Mouse (Mus musculus) forebrain, embryonic 15.5 days (tissue): Measurements from ENCODE around the gene Gm20449. TPM values are rescaled to one million over a fixed set of nuclear protein-coding genes. Genes with fewer than 3 reads are reported as not detected.
"Not testable (repeated sequence)": the region's sequence is repeated elsewhere in the genome, so short reads cannot be mapped to it uniquely, and the experiment has no call there.

Source experiments
- ATAC-seq: fragments of 200-750 bp; cut with Nextera tagmentation; replicated peaks from 2 replicates; pipeline ENCODE4 v1.8.0; 2017; ENCODE audit warnings: mild to moderate bottlenecking, moderate TSS enrichment, moderate library complexity
- H3K27ac ChIP-seq: fragments of 300-500 bp; sonication (generic); replicated peaks from 2 replicates; pipeline ENCODE4 v1.5.1; 2015; ENCODE audit warnings: mild to moderate bottlenecking, inconsistent platforms
- H3K27me3 ChIP-seq: fragments of 300-500 bp; sonication (generic); 2 replicates; pipeline ENCODE4 v1.6.1; 2015; ENCODE audit warnings: inconsistent platforms
- H3K36me3 ChIP-seq: fragments of 300-500 bp; sonication (generic); 2 replicates; pipeline ENCODE4 v1.6.1; 2015; ENCODE audit warnings: mild to moderate bottlenecking, inconsistent platforms
- H3K4me1 ChIP-seq: fragments of 300-500 bp; sonication (generic); 2 replicates; pipeline ENCODE4 v1.6.1; 2015; ENCODE audit warnings: inconsistent platforms
- H3K4me2 ChIP-seq: fragments of 300-500 bp; sonication (generic); replicated peaks from 2 replicates; pipeline ENCODE4 v1.6.1; 2015; ENCODE audit warnings: mild to moderate bottlenecking, inconsistent platforms
- H3K4me3 ChIP-seq: fragments of 300-500 bp; sonication (generic); 2 replicates; pipeline ENCODE4 v1.5.1; 2015; ENCODE audit warnings: mild to moderate bottlenecking, inconsistent platforms
- H3K9ac ChIP-seq: fragments of 300-500 bp; sonication (generic); replicated peaks from 2 replicates; pipeline ENCODE4 v1.6.1; 2015; ENCODE audit warnings: mild to moderate bottlenecking, inconsistent platforms
- H3K9me3 ChIP-seq: fragments of 300-500 bp; sonication (generic); 2 replicates; pipeline ENCODE4 v1.6.1; 2016; ENCODE audit warnings: inconsistent platforms
- WGBS: fragments of 180-500 bp; shearing (Covaris S2); methylation state at CpG from one replicate; pipeline ENCODE4 v1.1.7; 2015; ENCODE audit warnings: mixed read lengths; 5-methylcytosine and 5-hydroxymethylcytosine counted together
- polyA plus RNA-seq: library from polyadenylated mRNA; unstranded; fragments of >200 nt; fragmentation: Nextera tagmentation; extraction: Ambion mirVana; gene quantifications from 2 replicates; pipeline ENCODE4 v1.2.1, GENCODE M21; 2015

Gm20449 gene
- polyA plus RNA-seq: 0.05 and 0.06 TPM in 2 replicates

DNA sequence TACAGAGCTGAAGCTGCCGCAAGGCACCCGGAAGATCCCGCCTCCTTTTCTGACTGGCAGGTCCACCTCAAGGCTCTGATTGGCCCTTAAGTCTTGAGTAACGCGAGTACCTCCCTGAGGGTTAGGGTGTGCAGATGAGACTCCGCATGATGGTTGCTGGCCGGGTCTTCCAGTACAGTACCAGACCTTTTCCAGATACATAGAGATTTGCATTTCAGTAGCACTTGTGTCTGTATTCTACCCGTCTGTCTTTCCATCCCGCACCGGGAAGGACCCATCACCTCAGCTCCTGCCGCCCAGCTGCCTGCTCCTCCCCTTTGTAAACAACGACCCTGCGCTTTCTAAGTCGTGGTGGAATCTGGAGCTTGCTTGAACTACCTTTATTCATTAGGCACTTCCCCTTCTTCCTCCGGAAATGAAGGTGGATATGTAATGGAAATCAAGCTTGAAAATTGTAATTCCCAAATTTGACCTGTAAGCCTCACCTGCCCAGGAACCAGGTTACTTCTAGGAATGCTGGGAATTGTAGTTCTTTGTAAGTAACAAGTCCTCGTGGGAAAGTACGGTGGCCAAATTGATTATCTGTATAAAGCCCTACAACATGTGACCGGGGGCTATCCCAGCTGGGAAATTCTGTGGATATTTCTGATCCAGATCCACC, at the start of gene Gm20449, which contains the start of gene AW146154:
Gm20449 (minus strand) TSS at position 29 of the 661 bp plus-strand sequence.
AW146154 (minus strand) TSS at position 502 of the 661 bp plus-strand sequence.
- peak within 1 kb of the TSS; percentile 68 for H3K27ac ChIP-seq
- H3K9ac ChIP-seq: peak within 1 kb of the TSS; percentile 52

DNA sequence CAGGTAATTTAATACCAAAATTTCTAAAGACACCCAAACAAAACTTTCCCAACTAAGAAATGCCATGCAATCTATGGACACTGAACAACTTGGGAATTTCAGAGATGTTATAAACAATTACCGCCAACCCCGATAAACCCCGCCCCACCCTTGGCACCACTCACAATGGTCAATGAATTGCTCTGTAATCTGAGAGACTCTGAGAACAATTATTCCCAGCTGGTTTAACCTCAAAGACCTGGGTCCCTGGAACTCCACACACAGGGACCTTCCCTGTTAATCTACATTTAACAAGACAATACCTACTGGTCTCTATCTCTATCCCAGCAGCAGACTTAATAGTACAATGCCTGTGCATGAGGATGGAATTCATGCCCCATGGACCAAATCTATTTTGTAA, 13.5 kb upstream of the Gm20449 start:
- Histone ChIP-seq H3K4me3 (no peak overlapping the region), H3K9ac (no peak overlapping the region), H3K9me3 (no peaks in the 10 kb centered on the region; the same call in none of the 2 replicates), H3K27me3 (no peaks in the 10 kb centered on the region), H3K27ac (no peak overlapping the region), H3K4me2 (no peak overlapping the region), H3K36me3 (no peaks in the 10 kb centered on the region), H3K4me1 (no peaks in the 10 kb centered on the region)
- WGBS: 80% methylated on average over 3 of the region's 3 CpGs
- no peak for ATAC-seq

More for the DNA sequence above, at the start of gene Gm20449, which contains the start of gene AW146154:
- Histone ChIP-seq H3K4me2 (peak within 1 kb of the TSS; percentile 70), H3K9me3 (no peaks in the 10 kb centered on the region), H3K36me3 (0 out of 2 replicates have a peak, but pooled peaks cover 4% of the 10 kb centered on the region), H3K4me1 (peaks cover 5% of the 10 kb centered on the region), H3K4me3 (peak within 1 kb of the TSS; percentile 73), H3K27me3 (no peaks in the 10 kb centered on the region)
- under 1% methylated on average over 18 of the region's 18 CpGs for WGBS
- peak; percentile 98 for ATAC-seq

DNA sequence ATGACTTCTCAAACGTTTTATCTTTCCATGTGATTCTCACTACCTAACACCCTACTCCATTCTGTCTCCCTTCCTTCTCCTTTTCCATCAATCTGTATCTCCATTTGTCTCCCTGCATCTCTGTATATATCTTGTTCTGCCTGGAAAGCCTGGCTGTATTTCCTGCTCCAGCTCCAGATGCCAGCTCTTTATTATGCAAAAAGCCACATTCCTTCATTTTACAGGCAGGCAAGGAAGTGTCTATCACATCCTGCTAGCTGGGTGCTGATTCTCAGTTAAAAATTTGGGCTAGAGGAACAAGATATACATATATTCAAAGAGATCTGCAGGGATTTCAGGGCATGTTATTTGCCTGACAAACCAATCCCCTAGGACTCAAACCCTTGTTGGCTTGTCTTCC, 13.0 kb upstream of the Gm20449 start:
- 13% methylated on average over 1 of the region's 1 CpGs for WGBS
- ATAC-seq: no peak
- Histone ChIP-seq H3K4me1 (no peaks in the 10 kb centered on the region), H3K9ac (no peak overlapping the region), H3K36me3 (no peaks in the 10 kb centered on the region), H3K27me3 (no peaks in the 10 kb centered on the region), H3K27ac (no peak overlapping the region), H3K4me3 (no peak overlapping the region), H3K4me2 (no peak overlapping the region), H3K9me3 (peaks cover 3% of the 10 kb centered on the region)

DNA sequence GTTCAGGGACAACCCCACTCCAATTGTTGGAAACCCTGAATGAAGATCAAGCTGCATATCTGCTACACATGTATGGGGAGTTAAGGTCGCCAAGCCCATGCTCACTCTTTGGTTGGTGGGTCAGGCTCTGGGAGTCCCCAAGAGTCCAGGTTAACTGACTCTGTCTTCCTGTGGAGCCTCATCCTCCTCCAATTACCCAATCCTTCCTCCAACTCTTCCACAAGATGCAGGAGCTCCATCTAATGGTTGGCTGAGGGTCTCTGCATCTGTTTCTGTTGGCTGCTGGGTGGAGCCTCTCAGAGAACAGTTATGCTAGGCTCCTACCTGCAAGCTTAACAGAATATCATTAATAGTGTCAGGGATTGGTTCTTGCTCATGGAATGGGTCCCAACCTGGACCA, 3.2 kb upstream of the Gm20449 start:
- H3K27ac ChIP-seq: no peak overlapping the region
- no peak overlapping the region for H3K9ac ChIP-seq
- 0 out of 2 replicates have a peak, but pooled peaks cover 4% of the 10 kb centered on the region for H3K9me3 ChIP-seq
- no peak for ATAC-seq
- H3K27me3 ChIP-seq: no peaks in the 10 kb centered on the region
- WGBS: 44% methylated on average over 1 of the region's 1 CpGs
- H3K36me3 ChIP-seq: no peaks in the 10 kb centered on the region
- H3K4me1 ChIP-seq: peaks cover 5% of the 10 kb centered on the region
- H3K4me3 ChIP-seq: no peak overlapping the region
- H3K4me2 ChIP-seq: no peak overlapping the region

DNA sequence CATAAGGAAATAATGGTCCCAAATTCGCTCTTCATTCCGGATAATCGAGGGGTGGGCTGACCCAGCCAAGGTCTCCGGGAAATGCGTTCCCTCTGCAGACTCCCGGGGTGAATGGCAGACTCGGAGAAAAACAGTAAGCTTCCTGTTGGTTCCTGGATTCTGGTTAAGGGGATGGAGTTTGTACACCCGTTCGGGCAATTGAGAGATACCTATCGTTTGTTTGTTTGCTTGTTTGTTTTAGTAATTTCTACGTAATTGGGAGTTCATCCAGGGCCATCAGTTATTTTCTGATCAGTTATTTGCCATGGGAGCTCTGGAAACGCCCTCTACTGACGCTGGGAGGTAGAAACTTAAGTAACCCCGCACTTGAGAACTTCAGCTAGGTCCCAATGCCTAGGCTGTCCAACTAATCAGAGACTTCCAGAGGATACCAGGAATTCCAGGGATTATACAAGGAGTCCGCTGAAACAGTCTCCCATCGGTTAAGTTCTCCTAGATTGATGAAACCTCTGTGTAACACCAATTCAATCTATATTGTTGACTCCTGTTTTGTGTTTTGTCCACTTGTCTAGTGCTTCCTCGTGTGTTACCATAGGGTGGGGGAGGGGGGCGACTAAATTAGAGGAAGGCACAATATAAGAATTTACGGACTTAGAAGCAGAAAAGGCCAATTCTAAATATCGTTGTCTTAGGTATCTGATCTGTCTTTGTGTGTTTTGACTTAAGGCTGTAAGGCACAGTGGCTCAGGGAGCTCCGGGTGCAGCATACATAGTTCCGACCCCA, 1.1 kb upstream of the Gm20449 start:
- 21% methylated on average over 22 of the region's 22 CpGs for WGBS
- Histone ChIP-seq H3K27ac (no peak overlapping the region), H3K4me1 (peaks cover 5% of the 10 kb centered on the region), H3K27me3 (no peaks in the 10 kb centered on the region), H3K9ac (peak overlapping the region; percentile 52; the same call in 1 of the 2 replicates), H3K36me3 (no peaks in the 10 kb centered on the region), H3K4me2 (peak overlapping the region; percentile 70), H3K4me3 (peak overlapping the region; percentile 73), H3K9me3 (no peaks in the 10 kb centered on the region)
- ATAC-seq: peak; percentile 15; the same call in 1 of the 2 replicates

DNA sequence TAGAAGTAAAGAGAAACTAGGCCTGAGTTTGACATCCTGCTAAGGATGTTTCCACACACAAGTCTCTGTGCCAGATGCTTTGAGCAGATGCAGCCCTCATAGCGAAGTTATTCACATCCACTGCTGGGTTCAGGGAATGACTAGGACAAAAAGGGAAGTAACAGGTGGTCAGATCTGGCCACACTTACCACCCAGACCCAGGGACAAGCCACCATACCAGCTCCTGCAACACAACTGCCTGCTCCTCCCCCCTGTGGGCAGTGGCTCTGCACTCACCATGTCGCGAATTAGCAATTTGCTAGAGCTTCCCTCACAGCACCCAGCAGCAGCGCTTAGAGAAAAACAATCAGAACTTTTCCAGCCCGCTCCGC, 214 bp downstream of the Gm20449 start:
- Histone ChIP-seq H3K27ac (peak overlapping the region; percentile 68; the same call in 1 of the 2 replicates), H3K4me3 (peak overlapping the region; percentile 73)
- not testable (repeated sequence) for ATAC-seq

DNA sequence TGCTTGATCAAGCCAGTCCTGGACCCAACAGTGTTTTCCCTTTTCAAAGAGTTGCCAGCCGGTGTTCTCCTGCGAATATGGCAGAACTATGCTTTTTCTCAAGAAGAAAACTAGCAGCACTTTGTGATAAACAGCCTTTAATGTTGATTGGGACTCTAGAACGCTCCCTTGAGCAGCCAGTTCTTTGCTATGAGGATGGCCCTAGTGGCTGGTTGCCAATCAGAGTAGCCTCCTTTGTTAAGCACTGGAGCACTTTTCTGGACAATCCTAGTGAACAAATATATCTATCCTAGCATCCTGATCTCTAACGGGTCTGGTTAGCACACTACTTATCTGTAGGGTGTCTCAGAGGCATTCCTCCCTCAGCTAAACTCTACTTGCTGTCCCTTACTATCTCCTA, 753 bp downstream of the Gm20449 start:
- H3K4me1 ChIP-seq, H3K9me3 ChIP-seq, ATAC-seq, H3K27me3 ChIP-seq, H3K36me3 ChIP-seq, H3K9ac ChIP-seq, H3K27ac ChIP-seq: not testable (repeated sequence)
- 80% methylated on average over 4 of the region's 4 CpGs for WGBS
- 0 out of 2 replicates have a peak overlapping the region, but pooled peaks have one; percentile 73 for H3K4me3 ChIP-seq
- peak overlapping the region; percentile 70 for H3K4me2 ChIP-seq

More for the DNA sequence above, 214 bp downstream of the Gm20449 start:
- not testable (repeated sequence) for H3K4me1 ChIP-seq, H3K27me3 ChIP-seq, H3K9me3 ChIP-seq, H3K36me3 ChIP-seq
- Histone ChIP-seq H3K9ac (peak overlapping the region; percentile 52; the same call in 1 of the 2 replicates), H3K4me2 (peak overlapping the region; percentile 70)
- WGBS: 1% methylated on average over 6 of the region's 6 CpGs

DNA sequence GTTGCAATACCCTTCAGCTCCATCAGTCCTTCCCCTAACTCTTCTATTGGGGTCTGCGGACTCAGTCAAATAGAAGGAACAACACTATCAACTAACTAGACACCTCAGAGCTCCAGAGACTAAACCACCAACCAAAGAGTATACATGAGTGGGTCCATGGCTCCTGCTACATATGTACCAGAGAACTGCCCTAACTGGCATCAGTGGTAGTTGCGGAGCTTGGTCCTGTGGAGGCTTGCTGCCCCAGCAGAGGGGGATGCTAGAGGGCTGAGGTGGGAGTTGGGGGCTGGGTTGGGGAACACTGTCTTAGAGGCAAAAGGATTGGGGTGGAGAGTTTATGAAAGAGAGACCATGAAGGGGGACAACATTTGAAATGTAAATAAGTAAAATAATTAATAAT, 1.3 kb downstream of the Gm20449 start:
- WGBS: 99% methylated on average over 2 of the region's 2 CpGs
- H3K36me3 ChIP-seq: 0 out of 2 replicates have a peak, but pooled peaks cover 4% of the 10 kb centered on the region
- ATAC-seq: no peak
- no peak overlapping the region for H3K9ac ChIP-seq
- no peak overlapping the region for H3K4me3 ChIP-seq
- peaks cover 5% of the 10 kb centered on the region for H3K4me1 ChIP-seq
- H3K27ac ChIP-seq: no peak overlapping the region
- H3K4me2 ChIP-seq: no peak overlapping the region
- no peaks in the 10 kb centered on the region for H3K9me3 ChIP-seq
- no peaks in the 10 kb centered on the region for H3K27me3 ChIP-seq

DNA sequence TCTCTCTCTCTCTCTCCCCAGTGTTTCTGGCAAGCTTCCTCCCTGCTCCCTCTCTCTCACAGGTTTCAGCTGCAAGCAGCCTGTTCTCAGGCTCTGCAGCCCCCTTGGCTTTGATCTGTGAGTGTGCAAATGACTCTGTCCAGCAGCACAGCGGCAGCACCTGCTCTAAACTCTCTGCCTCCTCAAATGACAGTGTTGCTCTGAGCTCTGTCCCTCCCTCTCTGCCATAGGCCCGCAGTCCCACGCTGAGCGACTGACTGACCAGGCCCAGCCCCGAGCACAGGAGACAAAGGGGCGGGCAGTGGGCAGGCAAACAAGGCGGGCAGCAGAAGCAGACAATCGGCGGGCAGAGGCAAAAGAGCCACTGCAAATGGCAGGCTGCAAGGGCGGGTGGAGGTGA, 47.4 kb downstream of the Gm20449 start:
- H3K9me3 ChIP-seq: no peaks in the 10 kb centered on the region
- 11% methylated on average over 10 of the region's 10 CpGs for WGBS
- H3K36me3 ChIP-seq: no peaks in the 10 kb centered on the region
- ATAC-seq: no peak
- no peak overlapping the region for H3K4me2 ChIP-seq
- no peak overlapping the region for H3K9ac ChIP-seq
- H3K4me3 ChIP-seq: no peak overlapping the region
- H3K27ac ChIP-seq: no peak overlapping the region
- no peaks in the 10 kb centered on the region for H3K4me1 ChIP-seq
- H3K27me3 ChIP-seq: no peaks in the 10 kb centered on the region

DNA sequence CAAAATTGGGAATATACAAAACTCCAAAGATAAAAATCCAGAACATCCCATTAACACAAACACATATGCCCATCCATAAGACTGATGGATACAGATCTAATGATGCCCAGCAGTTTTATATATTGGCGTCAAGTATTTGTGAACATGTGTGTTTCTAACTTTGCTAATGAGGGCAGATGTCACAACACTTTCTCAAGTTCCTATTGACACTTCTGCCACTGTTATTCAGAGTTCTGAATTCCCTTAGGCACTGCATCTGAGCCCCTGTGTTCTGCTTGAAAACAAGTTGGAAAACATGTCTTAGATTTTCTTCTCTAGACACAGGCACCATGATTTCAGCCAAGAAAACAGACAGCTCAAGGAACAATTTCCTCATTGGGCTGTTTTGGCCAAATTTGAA, 50.6 kb downstream of the Gm20449 start, which contains the start of gene Vmn2r57:
Vmn2r57 (minus strand) TSS at position 101 of the 400 bp plus-strand sequence.
- not testable (repeated sequence) for H3K27me3 ChIP-seq

DNA sequence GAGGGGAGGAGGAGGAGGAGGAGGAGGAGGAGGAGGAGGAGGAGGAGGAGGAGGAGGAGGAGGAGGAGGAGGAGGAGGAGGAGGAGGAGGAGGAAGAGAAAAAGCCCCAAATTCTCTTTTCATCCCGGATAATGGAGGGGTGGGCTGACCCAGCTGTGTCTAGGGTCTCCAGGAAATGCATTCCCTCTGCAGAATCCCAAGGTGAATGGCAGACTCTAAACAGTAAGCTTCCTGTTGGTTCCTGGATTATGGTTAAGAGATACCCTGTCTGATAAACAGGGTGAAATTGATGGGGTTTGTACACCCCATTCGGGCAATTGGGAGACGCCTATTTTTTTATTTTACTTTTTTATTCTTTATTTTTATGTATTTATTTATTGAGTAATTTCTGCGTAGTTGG, 105.1 kb downstream of the Gm20449 start:
- H3K27me3 ChIP-seq: no peaks in the 10 kb centered on the region

More for the DNA sequence above, 50.6 kb downstream of the Gm20449 start, which contains the start of gene Vmn2r57:
- not testable (repeated sequence) for H3K4me1 ChIP-seq, H3K4me2 ChIP-seq, H3K4me3 ChIP-seq, H3K9ac ChIP-seq, ATAC-seq, H3K27ac ChIP-seq, H3K9me3 ChIP-seq, H3K36me3 ChIP-seq
- WGBS: 77% methylated on average over 1 of the region's 1 CpGs

More for the DNA sequence above, 105.1 kb downstream of the Gm20449 start:
- ATAC-seq: 0 out of 2 replicates have a peak, but pooled peaks have one; percentile 31
- Histone ChIP-seq H3K36me3 (no peaks in the 10 kb centered on the region), H3K4me1 (peaks cover 5% of the 10 kb centered on the region), H3K9ac (no peak overlapping the region), H3K9me3 (no peaks in the 10 kb centered on the region), H3K4me3 (peak overlapping the region; percentile 21), H3K4me2 (0 out of 2 replicates have a peak overlapping the region, but pooled peaks have one; percentile 20), H3K27ac (no peak overlapping the region)
- WGBS: 77% methylated on average over 4 of the region's 4 CpGs
